Mouse (Mus musculus) E14TG2a.4 (cell line): ENCODE measurements around the gene Gtf2f2.
"Not testable (repeated sequence)": the region's sequence is repeated elsewhere in the genome, so short reads cannot be mapped to it uniquely, and the experiment has no call there.

Experiments
- H3K27me3 ChIP-seq: 2 replicates; pipeline ENCODE4 v1.6.1; 2014; ENCODE audit warnings: low read length, control low read depth; ENCODE audit not compliant: insufficient read depth
- H3K36me3 ChIP-seq: 2 replicates; pipeline ENCODE4 v1.6.1; 2014; ENCODE audit warnings: low read length, control low read depth; ENCODE audit not compliant: insufficient read depth
- H3K4me1 ChIP-seq: replicated peaks from 2 replicates; pipeline ENCODE4 v1.6.1; 2014; ENCODE audit warnings: low read depth, low read length, control low read depth
- H3K4me3 ChIP-seq: replicated peaks from 2 replicates; pipeline ENCODE4 v1.5.1; 2014; ENCODE audit warnings: mild to moderate bottlenecking, low read length
- H3K9me3 ChIP-seq: 2 replicates; pipeline ENCODE4 v1.6.1; 2014; ENCODE audit warnings: low read length, control low read depth
- CTCF ChIP-seq: conservative IDR thresholded peaks from 2 replicates; pipeline ENCODE4 v1.5.1; 2014; ENCODE audit warnings: low read length
- NANOG ChIP-seq: IDR thresholded peaks from 2 replicates; pipeline ENCODE4 v1.6.1; 2014; ENCODE audit warnings: borderline replicate concordance, low read length, mixed read lengths
- POU5F1 ChIP-seq: IDR thresholded peaks from 2 replicates; pipeline ENCODE4 v1.6.1; 2014; ENCODE audit warnings: low read length, borderline replicate concordance

The Gtf2f2 gene

DNA sequence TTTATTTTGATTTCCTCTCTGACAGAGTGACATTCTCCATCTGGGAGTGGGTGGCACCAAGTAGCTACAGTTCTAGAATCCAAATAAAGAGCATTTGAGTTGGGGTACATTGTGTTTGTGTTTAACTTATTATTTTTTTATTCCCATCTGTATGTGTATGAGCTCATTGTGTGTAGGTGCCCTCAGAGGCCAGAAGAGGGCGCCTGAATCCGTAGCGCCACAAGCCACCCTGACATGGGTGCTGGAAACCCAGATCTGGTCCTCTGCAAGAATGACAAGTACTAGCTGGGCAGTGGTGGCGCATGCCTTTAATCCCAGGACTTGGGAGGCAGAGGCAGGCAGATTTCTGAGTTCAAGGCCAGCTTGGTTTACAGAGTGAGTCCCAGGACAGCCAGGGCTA, 138.9 kb downstream of the Gtf2f2 start:
- TF ChIP-seq NANOG (no peak), CTCF (peak; percentile 39)
- Histone ChIP-seq H3K4me3 (no peak overlapping the region), H3K9me3 (0 out of 2 replicates have a peak, but pooled peaks cover 4% of the 10 kb centered on the region), H3K36me3 (no peaks in the 10 kb centered on the region), H3K4me1 (peaks cover 43% of the 10 kb centered on the region), H3K27me3 (peaks cover 3% of the 10 kb centered on the region; the same call in 1 of the 2 replicates)

DNA sequence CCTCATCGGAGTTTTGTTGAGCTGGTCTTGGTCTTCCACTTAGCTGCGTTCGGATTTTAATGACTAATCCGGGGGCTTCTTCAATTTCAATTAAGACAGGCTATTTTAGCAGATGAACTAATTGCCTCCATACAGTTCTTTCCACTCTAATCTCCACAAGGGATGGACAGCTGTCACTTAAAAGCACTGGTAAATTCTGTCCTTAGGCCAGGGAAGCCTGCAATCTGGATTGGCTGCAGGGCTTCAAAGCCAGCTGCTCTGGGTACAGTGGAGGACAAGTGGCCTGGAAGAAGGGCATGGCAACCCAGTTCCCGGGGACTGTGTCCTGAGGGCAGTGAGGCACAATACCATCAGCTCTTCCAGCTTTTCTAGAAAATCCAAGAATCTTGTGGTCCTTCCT, 139.6 kb downstream of the Gtf2f2 start:
- Histone ChIP-seq H3K36me3 (no peaks in the 10 kb centered on the region), H3K27me3 (peaks cover 3% of the 10 kb centered on the region), H3K9me3 (0 out of 2 replicates have a peak, but pooled peaks cover 4% of the 10 kb centered on the region), H3K4me1 (peaks cover 44% of the 10 kb centered on the region), H3K4me3 (no peak overlapping the region)
- TF ChIP-seq POU5F1 = no peak
- TF ChIP-seq NANOG = no peak
- TF ChIP-seq CTCF = no peak

- H3K36me3 ChIP-seq = no peaks in the 10 kb centered on the region
- 0 out of 2 replicates have a peak, but pooled peaks cover 4% of the 10 kb centered on the region for H3K9me3 ChIP-seq
- peaks cover 41% of the 10 kb centered on the region for H3K4me1 ChIP-seq
- H3K4me3 ChIP-seq = no peak overlapping the region
- peaks cover 3% of the 10 kb centered on the region for H3K27me3 ChIP-seq
- TF ChIP-seq NANOG = no peak
- TF ChIP-seq CTCF = peak; percentile 10; the same call in 1 of the 2 replicates
- TF ChIP-seq POU5F1 = no peak
These were observed 140.0 kb downstream of the Gtf2f2 start for GRCm38 (mm10) chr14:75870631-75871030.

- Histone ChIP-seq H3K27me3 (peaks cover 3% of the 10 kb centered on the region), H3K36me3 (no peaks in the 10 kb centered on the region), H3K4me1 (peaks cover 42% of the 10 kb centered on the region), H3K4me3 (no peak overlapping the region), H3K9me3 (0 out of 2 replicates have a peak, but pooled peaks cover 4% of the 10 kb centered on the region)
- no peak for TF ChIP-seq POU5F1
- no peak for TF ChIP-seq CTCF
- TF ChIP-seq NANOG = no peak
These were observed 140.8 kb downstream of the Gtf2f2 start for GRCm38 (mm10) chr14:75869769-75870363.

- Histone ChIP-seq H3K4me1 (peaks cover 46% of the 10 kb centered on the region), H3K9me3 (peaks cover 11% of the 10 kb centered on the region)
- not testable (repeated sequence) for H3K4me3 ChIP-seq, H3K36me3 ChIP-seq, H3K27me3 ChIP-seq
These were observed 142.6 kb downstream of the Gtf2f2 start for GRCm38 (mm10) chr14:75868028-75868427.

- Histone ChIP-seq H3K4me1 (peaks cover 46% of the 10 kb centered on the region), H3K4me3 (no peak overlapping the region)
These were observed 143.8 kb downstream of the Gtf2f2 start for GRCm38 (mm10) chr14:75866706-75867333.

GRCm38 (mm10) chr14:75863549-75864409, 146.9 kb downstream of the Gtf2f2 start:
- TF ChIP-seq CTCF = no peak
- no peak for TF ChIP-seq POU5F1
- no peak; the same call in 1 of the 2 replicates for TF ChIP-seq NANOG
- Histone ChIP-seq H3K27me3 (peaks cover 3% of the 10 kb centered on the region), H3K9me3 (peaks cover 26% of the 10 kb centered on the region), H3K4me1 (peaks cover 29% of the 10 kb centered on the region), H3K4me3 (no peak overlapping the region), H3K36me3 (no peaks in the 10 kb centered on the region)

More at GRCm38 (mm10) chr14:75866706-75867333, 143.8 kb downstream of the Gtf2f2 start:
- TF ChIP-seq NANOG = no peak
- no peak for TF ChIP-seq CTCF
- TF ChIP-seq POU5F1 = no peak
- Histone ChIP-seq H3K27me3 (peaks cover 3% of the 10 kb centered on the region), H3K9me3 (peaks cover 22% of the 10 kb centered on the region), H3K36me3 (no peaks in the 10 kb centered on the region)

DNA sequence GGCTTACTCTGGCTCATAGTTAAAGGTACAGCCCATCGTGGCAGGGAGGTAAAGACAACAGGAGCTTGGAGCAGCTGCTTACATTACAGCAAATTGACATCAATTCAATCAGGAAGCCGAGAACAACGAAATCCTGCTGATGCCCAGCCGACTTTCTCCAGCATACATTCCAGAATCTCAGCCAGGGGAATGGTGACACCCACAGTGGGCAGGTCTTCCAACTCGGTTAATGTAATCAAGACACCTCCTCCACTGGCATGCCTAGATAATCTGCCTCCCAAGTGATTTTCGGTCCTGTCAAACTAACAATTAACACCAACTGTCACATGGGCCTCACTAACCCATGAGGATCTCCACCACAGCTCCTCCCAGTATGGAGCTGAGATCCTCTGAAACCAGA, 148.0 kb downstream of the Gtf2f2 start:
- Histone ChIP-seq H3K27me3 (no peaks in the 10 kb centered on the region; the same call in 1 of the 2 replicates), H3K9me3 (peaks cover 26% of the 10 kb centered on the region), H3K4me1 (peaks cover 25% of the 10 kb centered on the region), H3K36me3 (no peaks in the 10 kb centered on the region), H3K4me3 (no peak overlapping the region)
- no peak for TF ChIP-seq POU5F1
- no peak for TF ChIP-seq NANOG
- no peak for TF ChIP-seq CTCF
